Mouse (Mus musculus) cerebellum, postnatal 36 days (tissue): ENCODE data around the gene Med29.

ENCODE experiments used
- DNase-seq, 2 experiments: peaks; one replicate each; pipeline ENCODE4 v3.0.0; 2021 to 2022; ENCODE audit warnings: mixed read lengths in 2 of 2

Gene Med29

DNA sequence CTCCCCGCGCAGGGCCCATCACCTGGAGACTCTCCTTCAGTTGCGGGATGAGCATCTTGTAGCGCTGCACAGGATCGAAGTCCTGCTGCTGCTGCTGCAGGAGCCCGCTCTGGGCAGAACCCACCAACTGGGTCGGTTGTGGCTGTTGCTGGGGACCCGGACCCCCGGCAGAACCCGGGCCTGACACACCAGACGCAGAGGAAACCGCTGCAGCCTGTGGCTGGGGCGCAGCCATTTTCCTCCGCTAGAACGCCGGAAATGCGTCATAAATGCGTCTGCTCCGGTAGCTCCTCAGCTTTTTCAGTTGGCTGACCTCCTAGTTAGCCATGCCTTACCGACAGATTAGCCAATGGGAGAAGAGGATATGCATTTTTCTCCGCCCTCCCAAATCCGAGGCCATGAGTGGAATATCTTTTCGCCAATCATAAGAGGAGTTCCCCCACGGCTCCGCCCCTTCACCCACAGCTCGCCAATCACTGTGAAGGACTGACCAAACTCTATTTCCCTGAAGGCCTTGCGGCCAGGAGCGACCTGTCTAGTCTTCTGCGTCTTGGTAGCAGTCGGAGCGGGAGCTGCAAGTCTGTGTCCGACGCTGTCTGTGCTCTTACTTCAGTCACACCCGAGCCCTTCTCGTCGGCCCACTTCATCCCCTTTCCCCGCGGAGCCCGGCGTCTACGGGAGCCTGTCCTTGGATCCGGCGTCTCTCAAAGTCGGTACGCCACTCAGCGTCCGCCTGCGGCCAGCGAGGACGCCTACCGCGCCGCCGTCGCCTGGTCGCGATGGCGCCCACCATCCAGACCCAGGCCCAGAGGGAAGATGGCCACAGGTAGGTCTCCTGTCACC is at the start of gene Med29, which contains the start of gene Paf1:
Gene Med29 (minus strand): TSS at position 280 of the 843 bp plus-strand sequence.
Gene Paf1 (plus strand): TSS at position 523 of the 843 bp plus-strand sequence.
- peak; percentile 96 to 98 for DNase-seq

DNA sequence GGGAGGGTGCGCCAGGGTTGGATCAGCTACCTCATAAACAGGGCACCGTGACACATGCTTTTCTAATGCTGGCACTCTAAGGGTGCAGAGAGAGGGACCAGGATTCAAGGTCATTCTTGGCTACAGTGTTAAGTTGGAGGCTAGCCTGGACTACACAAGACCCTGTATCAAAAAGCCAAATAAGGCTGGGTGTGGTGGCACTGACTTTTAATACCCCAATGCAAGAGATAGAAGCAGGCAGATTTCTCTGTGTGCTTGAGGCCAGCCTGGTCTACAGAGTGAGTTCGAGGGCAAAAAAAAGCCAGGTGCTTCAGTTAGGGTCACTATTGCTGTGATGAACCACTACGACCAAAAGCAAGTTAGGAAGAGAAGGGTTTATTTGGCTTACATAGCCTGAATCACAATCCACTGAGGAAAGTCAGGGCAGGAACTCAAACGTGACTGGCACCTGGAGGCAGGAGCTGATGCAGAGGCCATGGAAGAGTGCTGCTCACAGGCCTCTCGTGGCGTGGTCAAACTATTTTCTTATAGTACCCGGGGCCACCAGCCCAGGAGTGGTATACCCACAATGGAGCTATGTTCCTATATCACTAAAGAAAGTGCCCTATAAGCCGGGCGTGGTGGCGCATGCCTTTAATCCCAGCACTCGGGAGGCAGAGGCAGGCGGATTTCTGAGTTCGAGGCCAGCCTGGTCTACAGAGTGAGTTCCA is 49.4 kb upstream of the Med29 start:
- DNase-seq: no peak

DNA sequence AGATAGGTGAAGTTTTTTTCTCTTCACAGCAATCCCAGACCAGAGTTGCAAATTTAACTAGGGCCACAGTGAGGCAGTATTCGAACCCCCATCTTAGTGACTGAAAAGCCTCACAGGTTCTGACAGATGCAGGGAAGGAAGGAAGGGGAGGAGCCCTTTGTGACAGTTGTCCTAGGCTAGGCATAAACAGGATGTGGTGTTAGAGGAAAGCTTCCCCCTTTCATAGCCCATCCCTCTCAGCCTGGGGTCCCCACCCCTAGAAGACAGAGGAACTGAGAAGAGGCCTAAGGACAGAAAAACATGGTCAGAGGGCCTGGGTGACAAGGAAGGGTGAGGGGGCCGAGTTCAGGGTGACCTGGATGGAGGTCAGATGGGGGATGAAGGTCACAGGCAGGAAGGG is 48.2 kb upstream of the Med29 start:
- no peak for DNase-seq

DNA sequence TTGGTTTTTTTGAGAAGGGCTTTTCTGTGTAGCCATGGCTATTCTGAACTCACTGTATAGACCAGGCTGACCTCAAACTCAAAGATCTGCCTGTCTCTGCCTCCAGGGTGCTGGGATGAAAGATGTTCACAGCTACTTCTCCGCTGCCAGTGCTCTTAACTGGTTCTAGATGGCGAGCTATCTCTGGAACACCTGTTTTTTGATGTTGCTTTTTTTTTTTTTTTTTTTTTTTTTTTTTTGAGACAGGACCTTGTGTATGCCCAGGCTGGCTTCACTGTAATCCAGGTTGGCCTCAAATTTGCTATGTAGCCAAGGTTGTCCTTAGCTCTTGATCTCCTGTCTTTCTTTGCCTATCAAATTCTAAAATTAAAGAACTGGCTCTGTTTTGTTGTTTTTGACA is 46.3 kb upstream of the Med29 start:
- no peak for DNase-seq

DNA sequence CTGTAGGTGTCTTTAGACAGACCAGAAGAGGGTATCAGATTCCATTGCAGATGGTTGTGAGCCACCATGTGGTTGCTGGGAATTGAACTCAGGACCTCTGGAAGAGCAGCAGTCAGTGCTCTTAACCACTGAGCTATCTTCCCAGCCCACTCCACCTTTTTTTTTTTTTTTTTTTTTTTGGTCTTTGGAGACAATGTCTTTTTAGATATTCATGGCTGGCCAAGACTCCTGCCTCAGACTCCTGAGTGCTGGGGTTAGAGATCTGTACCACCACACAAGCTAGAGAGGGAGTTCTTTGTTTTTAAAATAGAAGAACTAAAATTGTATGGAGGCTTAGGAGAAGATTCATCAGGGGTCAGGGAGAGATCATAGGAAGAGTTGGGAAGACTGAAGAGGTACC is 45.5 kb upstream of the Med29 start:
- DNase-seq: no peak

DNA sequence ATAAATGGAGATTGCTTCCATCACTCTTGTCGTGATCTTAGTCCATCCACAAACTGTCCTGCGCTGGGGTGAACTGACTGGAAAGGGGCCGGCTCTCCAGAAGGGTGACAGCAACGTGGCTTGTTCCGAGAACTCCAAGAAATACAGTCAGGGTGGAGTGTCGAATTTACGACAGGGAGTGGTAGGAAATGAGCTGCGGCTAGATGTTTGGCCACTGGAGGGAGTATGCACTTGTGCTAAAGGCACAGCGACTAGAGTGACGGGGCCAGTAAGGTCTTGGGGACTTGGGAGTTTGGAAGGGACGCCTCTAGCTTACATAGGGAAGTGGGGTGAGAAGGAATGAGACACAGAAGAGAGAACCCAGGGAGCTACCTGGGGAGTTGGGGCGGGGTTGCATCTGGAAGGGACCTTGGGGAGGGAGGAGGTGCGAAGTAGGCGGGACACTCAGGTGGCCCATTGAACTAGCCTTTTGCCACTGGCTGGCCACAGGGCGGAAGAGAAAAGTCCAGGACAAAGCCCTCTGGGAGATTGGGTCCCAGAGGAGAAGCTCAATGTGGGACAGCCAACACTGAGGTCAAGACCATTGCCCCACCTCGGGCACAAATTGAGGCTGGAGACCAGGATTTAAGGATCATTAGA is 44.5 kb upstream of the Med29 start, which contains the start of gene Gmfg:
Gene Gmfg (plus strand): TSS at position 516 of the 639 bp plus-strand sequence.
- DNase-seq: peak; percentile 65 to 68

DNA sequence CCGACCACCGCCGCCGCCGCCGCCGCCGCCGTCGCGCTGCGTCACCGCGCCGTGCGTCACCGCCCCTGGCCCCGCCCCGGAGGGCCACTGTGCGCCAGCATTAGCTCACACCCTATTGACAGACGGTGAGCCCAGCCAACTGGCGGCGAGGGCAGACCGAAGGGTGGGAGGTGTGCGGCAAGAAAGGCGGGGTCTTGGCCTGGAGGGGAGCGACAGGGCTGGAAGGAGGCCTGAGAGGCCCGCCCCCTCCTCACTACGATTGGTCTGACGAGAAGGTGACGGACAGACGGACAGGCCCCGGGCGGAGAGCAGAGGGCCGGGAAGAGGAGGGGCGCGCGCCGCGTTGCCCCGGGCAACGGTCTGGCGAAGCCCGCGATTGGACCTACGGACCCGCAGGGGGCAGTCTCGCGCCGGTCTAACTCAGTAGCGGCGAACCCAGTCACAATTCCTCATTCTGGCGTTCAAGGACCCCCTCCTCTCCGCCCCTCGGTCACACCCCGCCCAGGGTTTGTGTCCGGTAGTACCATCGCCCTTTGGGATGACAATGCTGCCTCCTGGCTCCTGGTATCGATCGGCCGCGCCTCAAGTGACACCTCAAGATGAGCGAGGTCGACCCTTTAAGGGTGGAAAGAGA is 43.9 kb upstream of the Med29 start:
- DNase-seq: peak; percentile 100

DNA sequence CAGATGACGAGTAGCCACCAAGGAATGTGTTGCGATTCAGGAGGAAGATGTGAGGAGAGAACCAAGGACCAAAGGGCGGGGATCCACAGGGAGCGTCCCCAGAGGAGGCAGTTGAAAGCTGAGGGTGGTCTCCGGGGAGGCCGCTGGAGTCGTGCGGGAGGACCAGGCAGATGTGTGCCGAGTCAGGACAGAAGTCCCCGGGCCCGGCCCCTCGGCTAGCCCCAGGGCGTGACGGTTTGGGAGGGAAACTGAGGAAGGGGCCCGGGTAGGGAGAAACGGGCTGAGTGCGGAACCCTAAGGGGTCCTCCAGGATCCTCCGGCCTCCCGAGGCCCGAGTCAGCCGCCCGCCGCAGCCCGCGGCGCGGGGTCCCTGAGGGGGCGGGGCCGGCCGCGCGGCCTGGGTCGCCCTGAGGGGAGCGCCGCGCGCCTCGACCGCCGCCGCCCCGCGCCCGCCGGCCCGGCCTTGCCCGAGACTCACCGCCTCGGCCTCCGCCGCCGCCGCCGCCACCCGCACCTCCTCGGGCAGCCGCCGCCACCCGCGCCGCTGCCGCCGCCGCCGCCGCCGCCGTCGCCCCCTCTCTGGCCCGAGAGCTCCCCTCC is 43.3 kb upstream of the Med29 start:
- DNase-seq: peak in 1 of 2 experiments; percentile 39

DNA sequence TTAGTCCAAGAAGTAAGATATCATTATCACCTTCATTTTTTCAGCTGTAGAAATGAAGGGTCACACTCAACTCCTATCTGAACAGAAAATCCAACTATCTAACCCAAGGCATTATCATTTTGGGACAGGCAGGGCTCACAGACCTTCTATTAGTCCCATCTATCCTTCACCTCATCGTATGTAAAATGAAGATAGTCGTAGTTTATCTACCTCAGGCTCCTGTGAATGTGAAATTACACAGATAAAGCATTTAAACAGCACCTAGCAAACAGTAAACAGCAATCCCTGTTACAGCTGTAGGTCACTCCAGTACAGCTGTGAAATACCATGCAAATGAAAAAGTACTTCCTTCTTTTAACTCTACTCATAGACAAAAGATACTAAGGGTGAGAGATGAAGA is 39.7 kb upstream of the Med29 start:
- DNase-seq: no peak

DNA sequence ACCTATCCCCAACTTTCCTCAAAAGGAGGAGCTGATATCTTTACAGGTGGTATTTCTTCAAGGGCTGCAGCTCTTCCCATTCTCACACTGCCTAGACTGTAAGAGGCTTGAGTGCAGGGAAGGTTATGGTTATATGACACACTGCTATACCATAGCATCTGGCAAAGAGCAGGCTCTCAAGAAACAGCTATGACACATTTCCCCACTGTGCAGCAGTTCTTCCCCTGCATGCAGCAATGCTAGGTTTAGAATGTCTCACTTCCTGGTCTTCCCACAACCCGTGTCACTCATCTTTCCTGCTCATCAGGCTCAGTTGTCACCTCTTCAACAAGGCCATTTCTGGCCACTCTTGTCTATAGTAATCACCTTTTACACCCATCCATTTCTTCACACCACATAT is 38.0 kb upstream of the Med29 start:
- DNase-seq: no peak

DNA sequence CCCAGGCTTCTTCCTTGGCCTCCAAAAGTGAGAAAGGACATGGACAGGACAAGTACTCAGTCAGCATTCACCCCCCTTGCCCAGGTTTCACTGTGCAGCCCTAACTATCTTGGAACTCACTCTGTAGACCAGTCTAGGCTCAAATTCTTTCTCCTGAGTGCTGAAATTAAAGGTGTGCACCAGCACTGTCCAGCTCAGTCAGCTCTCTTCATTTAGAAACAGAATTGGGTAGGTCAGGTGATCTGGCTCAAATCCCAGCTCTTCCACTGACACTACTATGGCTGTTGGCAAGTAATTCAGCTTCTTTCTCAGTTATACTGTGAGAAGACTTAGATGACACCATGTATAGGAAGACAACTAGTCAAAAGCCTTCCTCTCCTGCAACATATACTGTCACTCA is 35.2 kb upstream of the Med29 start:
- DNase-seq: peak in 1 of 2 experiments; percentile 30

DNA sequence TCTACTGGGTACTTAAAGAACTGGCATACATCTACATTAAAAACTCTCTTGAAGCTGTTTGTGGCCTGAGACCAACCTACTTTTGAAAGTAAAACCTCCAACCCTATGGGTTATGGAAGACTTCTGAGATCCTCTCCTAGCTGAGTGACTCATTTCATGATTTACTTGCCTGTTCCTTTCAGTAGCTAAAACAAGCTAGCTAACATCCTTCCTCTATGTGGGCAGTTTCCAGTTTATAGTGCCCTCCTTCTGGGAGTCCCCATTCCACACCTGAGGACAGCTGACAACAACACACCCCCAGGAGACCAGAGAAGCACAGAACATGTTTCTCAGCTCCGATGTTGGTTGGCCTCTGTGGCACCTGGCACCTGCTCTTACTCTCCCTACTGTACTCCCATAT is 30.5 kb upstream of the Med29 start:
- DNase-seq: no peak

DNA sequence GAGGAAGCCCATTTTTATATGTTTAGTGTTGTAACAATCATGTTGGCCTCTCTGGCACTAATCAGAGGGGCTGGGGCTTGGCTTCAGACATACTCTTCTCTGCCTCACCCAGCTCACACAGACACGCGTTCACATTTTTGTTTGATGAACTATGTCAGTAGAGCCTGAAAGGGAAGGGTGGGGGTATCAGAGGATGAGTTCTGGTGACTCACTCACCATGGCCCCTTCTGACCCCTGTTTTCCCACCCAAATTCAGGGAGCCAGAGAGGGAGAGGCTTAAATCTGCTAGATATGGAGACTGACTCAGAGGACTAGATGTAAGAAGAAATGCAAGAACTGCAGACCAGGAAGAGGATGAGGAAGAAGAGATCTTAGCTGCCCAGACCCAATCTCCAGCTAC is 26.9 kb upstream of the Med29 start:
- DNase-seq: no peak

DNA sequence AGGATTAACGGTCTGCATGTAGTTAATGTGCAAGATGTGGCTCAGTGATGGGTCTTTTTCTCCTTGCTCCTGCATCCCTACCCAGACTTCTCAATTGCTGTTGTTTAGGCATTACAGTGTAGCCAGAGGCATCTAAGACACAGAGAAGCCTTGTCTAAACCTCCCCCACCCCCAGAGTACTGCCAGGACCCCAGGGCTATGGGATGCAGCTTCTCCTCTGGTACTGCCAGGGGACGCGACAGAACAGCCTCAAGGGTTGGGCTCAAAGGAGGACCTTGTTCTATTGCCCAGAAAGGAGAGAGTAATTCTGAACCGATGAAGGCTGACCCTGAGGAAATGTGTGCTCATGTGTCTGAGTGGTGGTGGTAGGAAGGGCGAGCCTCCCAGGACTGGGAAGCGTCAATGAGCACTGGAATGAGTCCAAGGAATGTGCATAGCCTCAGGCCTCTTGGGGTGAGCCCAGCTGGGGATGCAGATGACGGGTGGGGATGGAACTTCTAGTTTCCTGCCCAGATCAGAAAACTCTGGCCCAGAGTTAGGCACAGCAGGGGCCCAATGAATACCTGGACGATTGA is 25.7 kb upstream of the Med29 start:
- no peak for DNase-seq

DNA sequence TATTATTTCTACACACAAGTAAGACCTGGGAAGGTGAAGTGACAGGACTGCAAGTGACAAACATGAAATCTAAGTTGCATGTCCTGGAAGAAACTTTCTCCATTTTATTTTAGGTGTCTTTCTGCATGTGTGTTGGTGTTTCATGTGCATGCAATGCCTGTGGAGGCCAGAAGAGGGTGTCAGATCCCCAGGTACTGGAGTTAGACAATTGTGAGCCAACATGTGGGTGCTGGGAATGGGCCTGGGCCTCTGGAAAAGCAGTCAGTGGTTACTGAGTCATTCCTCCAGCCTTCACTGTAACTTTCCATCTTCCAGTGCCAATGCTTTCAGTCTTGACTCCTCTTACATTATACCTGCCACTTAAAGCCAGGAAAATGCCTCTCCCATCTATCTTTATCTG is 24.9 kb upstream of the Med29 start:
- DNase-seq: no peak

DNA sequence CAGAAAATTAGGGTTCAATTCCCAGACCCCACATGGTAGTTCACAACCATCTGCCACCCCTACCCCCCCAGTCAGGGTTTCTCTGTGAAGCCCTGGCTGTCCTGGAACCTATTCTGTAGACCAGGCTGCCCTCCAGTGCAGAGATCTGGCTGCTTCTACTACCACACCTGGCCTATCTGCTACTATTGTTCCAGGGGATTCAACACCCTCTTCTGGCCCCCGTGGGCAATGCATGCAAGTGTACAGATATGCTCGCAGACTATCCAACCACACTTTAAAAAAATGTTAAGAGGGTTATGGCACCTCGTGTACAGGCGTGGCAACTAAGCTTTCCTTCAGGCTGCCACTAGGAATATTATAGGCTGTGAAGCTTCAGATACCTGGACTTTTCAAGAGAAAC is 20.3 kb upstream of the Med29 start:
- DNase-seq: no peak

DNA sequence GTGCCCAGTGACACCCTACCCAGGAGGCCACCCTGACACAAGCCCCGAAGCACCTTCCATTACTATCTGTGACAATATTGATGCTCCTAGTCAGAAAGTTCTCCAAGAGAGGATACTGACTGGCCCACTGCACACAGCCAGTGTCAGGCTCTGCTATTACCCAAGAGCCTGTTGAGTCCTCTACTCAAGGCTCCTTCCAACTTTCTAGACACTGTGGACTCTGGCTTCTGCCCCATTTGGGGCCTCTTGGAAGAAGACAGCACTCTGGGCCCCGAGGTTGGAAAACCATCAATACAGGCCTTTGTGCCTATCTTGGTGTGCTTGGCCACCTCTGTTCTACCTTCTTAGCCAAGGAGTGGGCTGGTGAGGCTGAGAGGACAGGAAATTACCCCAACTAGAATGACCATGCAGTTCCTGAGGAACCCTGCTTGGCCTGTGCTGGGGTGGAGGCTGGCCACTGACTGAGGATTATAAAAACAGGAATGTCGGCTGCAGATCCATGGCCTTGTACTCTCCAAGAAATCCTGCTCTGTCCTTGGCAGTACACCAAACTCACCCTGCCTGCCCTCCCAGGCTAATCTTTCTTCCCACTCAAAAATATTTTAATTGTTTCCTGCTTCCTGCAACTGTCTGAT is 18.4 kb upstream of the Med29 start:
- no peak for DNase-seq

DNA sequence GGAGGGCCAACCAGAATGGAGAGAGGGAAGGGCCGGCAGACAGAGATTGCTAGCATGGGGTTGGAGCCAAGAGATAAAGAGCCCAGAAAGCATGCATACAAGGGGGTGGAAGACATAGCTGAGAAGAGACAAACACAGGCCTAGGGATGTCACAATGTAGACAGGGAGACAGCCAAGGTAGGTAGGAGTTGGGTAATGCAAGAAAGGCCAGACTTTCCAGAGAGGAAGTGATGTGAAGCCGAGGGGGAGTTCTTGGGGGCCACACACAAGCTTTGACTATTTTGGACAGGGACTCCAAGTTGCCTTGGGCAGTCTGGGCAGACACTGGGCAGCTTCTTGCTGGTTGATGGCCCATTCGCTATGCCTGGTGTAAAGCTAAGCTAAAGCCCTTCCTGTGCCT is 9.4 kb upstream of the Med29 start:
- no peak for DNase-seq

DNA sequence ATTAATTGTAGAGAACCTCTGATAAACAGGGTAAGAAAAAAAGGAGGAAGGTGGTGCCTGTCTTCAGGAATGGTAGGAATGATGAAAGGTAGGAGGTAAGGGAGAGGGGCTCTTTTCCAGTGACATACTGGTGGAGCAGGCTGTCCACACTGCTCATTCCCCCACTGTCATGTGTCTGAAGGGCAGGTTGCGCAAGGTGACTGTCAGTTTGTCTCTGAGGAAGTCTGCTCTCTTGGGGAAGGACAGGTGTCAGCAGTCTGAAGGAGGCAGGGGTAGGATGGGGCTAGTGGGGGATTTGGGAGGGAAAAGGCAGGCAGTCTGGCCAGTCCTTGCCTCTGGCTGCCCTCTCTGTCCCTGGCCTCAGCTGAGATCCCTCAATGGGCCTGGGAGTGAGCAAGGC is 8.5 kb upstream of the Med29 start:
- DNase-seq: no peak

DNA sequence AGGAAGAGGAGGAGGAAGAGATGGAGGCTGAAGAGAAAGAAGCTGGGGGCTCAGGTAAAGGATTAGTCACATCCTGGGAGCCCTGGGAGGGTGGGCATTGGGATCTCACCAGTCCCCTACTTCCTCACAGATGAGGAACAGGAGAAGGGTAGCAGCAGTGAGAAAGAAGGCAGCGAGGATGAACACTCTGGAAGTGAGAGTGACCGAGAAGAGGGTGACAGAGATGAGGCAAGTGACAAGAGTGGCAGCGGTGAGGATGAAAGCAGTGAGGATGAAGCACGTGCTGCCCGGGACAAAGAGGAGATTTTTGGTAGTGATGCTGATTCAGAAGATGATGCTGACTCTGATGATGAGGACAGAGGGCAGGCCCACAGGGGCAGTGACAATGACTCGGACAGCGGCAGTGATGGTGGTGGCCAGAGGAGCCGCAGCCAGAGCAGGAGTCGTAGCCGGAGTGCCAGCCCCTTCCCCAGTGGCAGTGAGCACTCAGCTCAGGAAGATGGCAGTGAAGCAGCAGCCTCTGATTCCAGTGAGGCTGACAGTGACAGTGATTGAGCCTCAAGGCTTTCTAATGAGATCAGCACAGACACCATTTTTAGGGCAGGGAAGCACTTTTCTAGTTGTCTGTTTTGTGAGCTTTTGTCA is 6.3 kb upstream of the Med29 start:
- DNase-seq: no peak

DNA sequence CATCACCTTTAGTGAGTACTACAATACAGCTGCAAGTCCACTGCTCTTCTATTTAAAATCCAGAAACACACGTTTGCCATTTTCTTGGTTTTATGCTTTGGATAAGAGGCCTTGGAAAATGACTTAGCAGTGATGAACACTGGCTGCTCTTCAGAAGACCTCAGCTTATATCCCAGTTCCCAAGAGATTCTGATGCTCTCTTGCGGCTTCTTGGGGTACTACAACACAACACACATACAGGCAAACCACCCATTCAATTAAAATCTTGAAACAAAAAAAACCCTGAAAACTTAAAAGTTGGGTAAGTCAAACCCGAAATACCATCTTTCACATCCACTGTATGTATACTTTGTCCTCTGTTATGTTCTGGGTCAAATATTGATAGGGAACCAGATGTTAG is 5.5 kb upstream of the Med29 start:
- no peak for DNase-seq
